Comparison of ENCODE assay signal across 17 mouse cellular contexts in genomic region chr11:69253131-69253530, GRCm38 (mm10). TPM values are rescaled to one million over a fixed set of nuclear protein-coding genes. Genes with fewer than 3 reads are reported as not detected.
A peak's percentile ranks its signal among the peaks of the same experiment; 100 is the strongest.
DNase-seq lines count a peak whose midpoint lies in the region; ATAC-seq lines count a peak whose summit lies in the region.
"Had no signal": no experiment of that assay in that cellular context is flagged by ENCODE, and none has a peak within 500 bp of the region (broad histone marks: within the 10 kb centered on the region; RNA-seq: fewer than 3 reads in every experiment).

No protein-coding gene starts in this region.

- 0 out of 2 replicates have a peak overlapping the region, but pooled peaks have one; percentile 15 for H3K9ac ChIP-seq in heart, embryonic 12.5 days
- H3K9ac ChIP-seq in lung, embryonic 15.5 days: no peak overlapping the region
- H3K9ac ChIP-seq in limb, embryonic 15.5 days: no peak overlapping the region
- H3K9ac ChIP-seq: neural tube, embryonic 13.5 days had no signal

- H3K36me3 ChIP-seq in heart, embryonic 12.5 days: no peaks in the 10 kb centered on the region
- no peaks in the 10 kb centered on the region for H3K36me3 ChIP-seq in lung, embryonic 15.5 days
- H3K36me3 ChIP-seq in limb, embryonic 15.5 days: no peaks in the 10 kb centered on the region
- H3K36me3 ChIP-seq: neural tube, embryonic 13.5 days had no signal

- H3K4me1 ChIP-seq in heart, embryonic 12.5 days (replicated peaks): peaks cover 10% of the 10 kb centered on the region
- peaks cover 2% of the 10 kb centered on the region; the same call in 1 of the 2 replicates for H3K4me1 ChIP-seq in lung, embryonic 15.5 days
- H3K4me1 ChIP-seq in limb, embryonic 15.5 days: peaks cover 15% of the 10 kb centered on the region; the same call in 1 of the 2 replicates
- H3K4me1 ChIP-seq: neural tube, embryonic 13.5 days had no signal

- 21% methylated on average over 9 of the region's 9 CpGs for WGBS in heart, embryonic 12.5 days
- 30% methylated on average over 9 of the region's 9 CpGs for WGBS in lung, embryonic 15.5 days
- 28% methylated on average over 9 of the region's 9 CpGs for WGBS in limb, embryonic 15.5 days

- H3K4me3 ChIP-seq in heart, embryonic 12.5 days: peak overlapping the region; percentile 13; the same call in 1 of the 2 replicates
- H3K4me3 ChIP-seq in lung, embryonic 15.5 days: no peak overlapping the region
- H3K4me3 ChIP-seq in limb, embryonic 15.5 days: no peak overlapping the region
- H3K4me3 ChIP-seq: neural tube, embryonic 13.5 days had no signal

- intact Hi-C loops in gastrocnemius, postnatal 14 days (cut with DNase I; ENCODE audit: low total_unique reads): no loop called here

- peak overlapping the region; percentile 6; the same call in 1 of the 2 replicates for H3K27ac ChIP-seq in heart, embryonic 12.5 days (ENCODE audit: poor library complexity, severe bottlenecking)
- no peak overlapping the region for H3K27ac ChIP-seq in lung, embryonic 15.5 days
- H3K27ac ChIP-seq in limb, embryonic 15.5 days: peak overlapping the region; percentile 47; the same call in 1 of the 2 replicates
- H3K27ac ChIP-seq: neural tube, embryonic 13.5 days had no signal

- DNase-seq in heart, adult 9 months (ENCODE audit: low spot score in 2 of 2): no peak
- DNase-seq in lung, postnatal 14 days: no peak
- DNase-seq in Muller cell, postnatal 12 days (ENCODE audit: inconsistent ontology term): peak; percentile 33
- no peak for DNase-seq in kidney, postnatal 25 days
- DNase-seq in gastrocnemius, postnatal 14 days: no peak
- DNase-seq: cerebellum, adult 11 months; kidney, adult 18-20 months; liver; lung, postnatal 10 days; midbrain, embryonic 14.5 days had no signal

- ATAC-seq in heart, embryonic 12.5 days (ENCODE audit: insufficient number of reproducible peaks, low FRiP score): no peak
- no peak for ATAC-seq in lung, embryonic 15.5 days (ENCODE audit: borderline replicate concordance, extremely low read depth, low FRiP score, low TSS enrichment)
- ATAC-seq in limb, embryonic 15.5 days (ENCODE audit: insufficient number of reproducible peaks, low FRiP score, low TSS enrichment, low read depth): no peak
- ATAC-seq: CD4-positive, CD25-positive, alpha-beta regulatory T cell, adult 4 months; hindbrain, embryonic 16.5 days had no signal

- H3K9me3 ChIP-seq in heart, embryonic 12.5 days (replicated peaks): no peaks in the 10 kb centered on the region
- H3K9me3 ChIP-seq in lung, embryonic 15.5 days: no peaks in the 10 kb centered on the region
- H3K9me3 ChIP-seq in limb, embryonic 15.5 days: no peaks in the 10 kb centered on the region
- H3K9me3 ChIP-seq: neural tube, embryonic 13.5 days had no signal

- H3K27me3 ChIP-seq in heart, embryonic 12.5 days (replicated peaks): 0 out of 2 replicates have a peak, but pooled peaks cover 5% of the 10 kb centered on the region
- no peaks in the 10 kb centered on the region for H3K27me3 ChIP-seq in lung, embryonic 15.5 days
- H3K27me3 ChIP-seq in limb, embryonic 15.5 days: no peaks in the 10 kb centered on the region
- H3K27me3 ChIP-seq: neural tube, embryonic 13.5 days had no signal

- peak overlapping the region; percentile 53 for H3K4me2 ChIP-seq in heart, embryonic 12.5 days
- H3K4me2 ChIP-seq in lung, embryonic 15.5 days: peak overlapping the region; percentile 3; the same call in 1 of the 2 replicates
- no peak overlapping the region for H3K4me2 ChIP-seq in limb, embryonic 15.5 days
- H3K4me2 ChIP-seq: neural tube, embryonic 13.5 days had no signal

RNA-seq across cellular contexts. Expression of gene Gucy2e, which starts 16.3 kb away (rescaled TPM):
- 0.15 and 0.17 TPM in 2 replicates for polyA plus RNA-seq in heart, embryonic 12.5 days (2016; fragmentation: Nextera tagmentation; extraction: Ambion mirVana)
- 0.07 and 0.08 TPM in 2 replicates for polyA plus RNA-seq in lung, embryonic 15.5 days (2015; fragmentation: Nextera tagmentation; extraction: Ambion mirVana)
- polyA plus RNA-seq in limb, embryonic 15.5 days (2015; fragmentation: Nextera tagmentation; extraction: Ambion mirVana): 0.22 TPM in 1 of 2 replicates, not detected in the other
- total RNA-seq in gastrocnemius, postnatal 14 days (2021): not detected
- total RNA-seq: gastrocnemius, postnatal 4 days had no signal

RNA-seq across cellular contexts. Expression of gene Alox8, which starts 55.5 kb away (rescaled TPM):
- 1.2 and 1.4 TPM in 2 replicates for polyA plus RNA-seq in heart, embryonic 12.5 days (2016; fragmentation: Nextera tagmentation; extraction: Ambion mirVana)
- 0.29 and 0.67 TPM in 2 replicates for polyA plus RNA-seq in lung, embryonic 15.5 days (2015; fragmentation: Nextera tagmentation; extraction: Ambion mirVana)
- polyA plus RNA-seq in limb, embryonic 15.5 days (2015; fragmentation: Nextera tagmentation; extraction: Ambion mirVana): 0.12 and 0.20 TPM in 2 replicates
- not detected for total RNA-seq in gastrocnemius, postnatal 14 days (2021)
- total RNA-seq: gastrocnemius, postnatal 4 days had no signal
